Mouse (Mus musculus): ENCODE results near the gene Rad51. TPM values are rescaled to one million over a fixed set of nuclear protein-coding genes. Genes with fewer than 3 reads are reported as not detected.
A peak's percentile ranks its signal among the peaks of the same experiment; 100 is the strongest.

The Rad51 gene
- 22.1 and 33.4 TPM in 2 replicates for polyA plus RNA-seq (2012; rRNA removed)

GRCm38 (mm10) chr2:119112438-119113112 is at the start of gene Rad51:
TSS of gene Rad51 (plus strand) at chr2:119112793.
- H3K4me1 ChIP-seq (replicated peaks; ENCODE audit: control insufficient read depth, insufficient read depth, low read length), result peaks cover 8% of the 10 kb centered on the region; the same call in 1 of the 2 replicates
- TF ChIP-seq POLR2A (IDR thresholded peaks at IDR 0.05; ENCODE audit: control insufficient read depth, extremely low read depth, insufficient read depth, low read length, poor library complexity) (peak; percentile 49; the same call in 1 of the 2 replicates), CTCF (IDR thresholded peaks at IDR 0.05; ENCODE audit: borderline replicate concordance, control insufficient read depth, extremely low read depth, insufficient read depth, low read length, poor library complexity) (peak; percentile 56; the same call in 1 of the 2 replicates)
- under 1% methylated on average over 51 of the region's 51 CpGs for WGBS
- H3K4me3 ChIP-seq (ENCODE audit: control insufficient read depth, insufficient read depth, low read length), result peak within 1 kb of the TSS; percentile 59
- no peaks in the 10 kb centered on the region for H3K36me3 ChIP-seq (ENCODE audit: control insufficient read depth, insufficient read depth, low read length)
- H3K27me3 ChIP-seq (ENCODE audit: control insufficient read depth, insufficient read depth, low read length), result no peaks in the 10 kb centered on the region
- H3K27ac ChIP-seq (ENCODE audit: control insufficient read depth, insufficient read depth, low read length), result peak within 1 kb of the TSS; percentile 35; the same call in 1 of the 2 replicates
- DNase-seq, result peak; percentile 79

- H3K36me3 ChIP-seq (ENCODE audit: control insufficient read depth, insufficient read depth, low read length), result peaks cover 38% of the 10 kb centered on the region
- no peak for TF ChIP-seq CTCF (IDR thresholded peaks at IDR 0.05; ENCODE audit: borderline replicate concordance, control insufficient read depth, extremely low read depth, insufficient read depth, low read length, poor library complexity)
- WGBS, result 93% methylated on average over 4 of the region's 4 CpGs
- DNase-seq, result no peak
- no peak overlapping the region for H3K27ac ChIP-seq (ENCODE audit: control insufficient read depth, insufficient read depth, low read length)
- H3K4me1 ChIP-seq (replicated peaks; ENCODE audit: control insufficient read depth, insufficient read depth, low read length), result no peaks in the 10 kb centered on the region
- H3K4me3 ChIP-seq (ENCODE audit: control insufficient read depth, insufficient read depth, low read length), result no peak overlapping the region
- H3K27me3 ChIP-seq (ENCODE audit: control insufficient read depth, insufficient read depth, low read length), result no peaks in the 10 kb centered on the region
Observed at GRCm38 (mm10) chr2:119072397-119072796, 40.2 kb upstream of the Rad51 start.

- Histone ChIP-seq H3K4me1 (replicated peaks; ENCODE audit: control insufficient read depth, insufficient read depth, low read length) (no peaks in the 10 kb centered on the region), H3K4me3 (ENCODE audit: control insufficient read depth, insufficient read depth, low read length) (no peak overlapping the region), H3K27me3 (ENCODE audit: control insufficient read depth, insufficient read depth, low read length) (no peaks in the 10 kb centered on the region), H3K36me3 (ENCODE audit: control insufficient read depth, insufficient read depth, low read length) (peaks cover 51% of the 10 kb centered on the region), H3K27ac (ENCODE audit: control insufficient read depth, insufficient read depth, low read length) (no peak overlapping the region)
- TF ChIP-seq POLR2A (IDR thresholded peaks at IDR 0.05; ENCODE audit: control insufficient read depth, extremely low read depth, insufficient read depth, low read length, poor library complexity) (no peak), CTCF (IDR thresholded peaks at IDR 0.05; ENCODE audit: borderline replicate concordance, control insufficient read depth, extremely low read depth, insufficient read depth, low read length, poor library complexity) (no peak)
- WGBS, result 96% methylated on average over 2 of the region's 2 CpGs
- no peak for DNase-seq
Observed at GRCm38 (mm10) chr2:119086156-119086555, 26.4 kb upstream of the Rad51 start.

GRCm38 (mm10) chr2:119101552-119101951 is 11.0 kb upstream of the Rad51 start:
- no peaks in the 10 kb centered on the region for H3K27me3 ChIP-seq (ENCODE audit: control insufficient read depth, insufficient read depth, low read length)
- H3K4me1 ChIP-seq (replicated peaks; ENCODE audit: control insufficient read depth, insufficient read depth, low read length), result no peaks in the 10 kb centered on the region
- TF ChIP-seq POLR2A (IDR thresholded peaks at IDR 0.05; ENCODE audit: control insufficient read depth, extremely low read depth, insufficient read depth, low read length, poor library complexity), result no peak
- no peak for TF ChIP-seq CTCF (IDR thresholded peaks at IDR 0.05; ENCODE audit: borderline replicate concordance, control insufficient read depth, extremely low read depth, insufficient read depth, low read length, poor library complexity)
- no peak overlapping the region for H3K4me3 ChIP-seq (ENCODE audit: control insufficient read depth, insufficient read depth, low read length)
- DNase-seq, result no peak
- no peak overlapping the region for H3K27ac ChIP-seq (ENCODE audit: control insufficient read depth, insufficient read depth, low read length)
- H3K36me3 ChIP-seq (ENCODE audit: control insufficient read depth, insufficient read depth, low read length), result peaks cover 57% of the 10 kb centered on the region

- Histone ChIP-seq H3K4me3 (ENCODE audit: control insufficient read depth, insufficient read depth, low read length) (no peak overlapping the region), H3K36me3 (ENCODE audit: control insufficient read depth, insufficient read depth, low read length) (peaks cover 28% of the 10 kb centered on the region), H3K27ac (ENCODE audit: control insufficient read depth, insufficient read depth, low read length) (no peak overlapping the region), H3K27me3 (ENCODE audit: control insufficient read depth, insufficient read depth, low read length) (no peaks in the 10 kb centered on the region), H3K4me1 (replicated peaks; ENCODE audit: control insufficient read depth, insufficient read depth, low read length) (no peaks in the 10 kb centered on the region)
- no peak for DNase-seq
- no peak for TF ChIP-seq CTCF (IDR thresholded peaks at IDR 0.05; ENCODE audit: borderline replicate concordance, control insufficient read depth, extremely low read depth, insufficient read depth, low read length, poor library complexity)
- 90% methylated on average over 5 of the region's 5 CpGs for WGBS
Observed at GRCm38 (mm10) chr2:119106583-119106982, 6.0 kb upstream of the Rad51 start.

- peak; percentile 3 for DNase-seq
- 80% methylated on average over 4 of the region's 4 CpGs for WGBS
- H3K4me3 ChIP-seq (ENCODE audit: control insufficient read depth, insufficient read depth, low read length), result no peak overlapping the region
- H3K27me3 ChIP-seq (ENCODE audit: control insufficient read depth, insufficient read depth, low read length), result no peaks in the 10 kb centered on the region
- peaks cover 7% of the 10 kb centered on the region; the same call in 1 of the 2 replicates for H3K4me1 ChIP-seq (replicated peaks; ENCODE audit: control insufficient read depth, insufficient read depth, low read length)
- no peak overlapping the region for H3K27ac ChIP-seq (ENCODE audit: control insufficient read depth, insufficient read depth, low read length)
- H3K36me3 ChIP-seq (ENCODE audit: control insufficient read depth, insufficient read depth, low read length), result peaks cover 10% of the 10 kb centered on the region; the same call in 1 of the 2 replicates
- TF ChIP-seq POLR2A (IDR thresholded peaks at IDR 0.05; ENCODE audit: control insufficient read depth, extremely low read depth, insufficient read depth, low read length, poor library complexity) (no peak), CTCF (IDR thresholded peaks at IDR 0.05; ENCODE audit: borderline replicate concordance, control insufficient read depth, extremely low read depth, insufficient read depth, low read length, poor library complexity) (no peak)
Observed at GRCm38 (mm10) chr2:119108554-119108953, 4.0 kb upstream of the Rad51 start.

GRCm38 (mm10) chr2:119111060-119111459 is 1.5 kb upstream of the Rad51 start:
- peaks cover 8% of the 10 kb centered on the region; the same call in 1 of the 2 replicates for H3K4me1 ChIP-seq (replicated peaks; ENCODE audit: control insufficient read depth, insufficient read depth, low read length)
- WGBS, result 95% methylated on average over 3 of the region's 3 CpGs
- DNase-seq, result no peak
- H3K36me3 ChIP-seq (ENCODE audit: control insufficient read depth, insufficient read depth, low read length), result no peaks in the 10 kb centered on the region
- TF ChIP-seq CTCF (IDR thresholded peaks at IDR 0.05; ENCODE audit: borderline replicate concordance, control insufficient read depth, extremely low read depth, insufficient read depth, low read length, poor library complexity) (no peak), POLR2A (IDR thresholded peaks at IDR 0.05; ENCODE audit: control insufficient read depth, extremely low read depth, insufficient read depth, low read length, poor library complexity) (no peak)
- H3K27ac ChIP-seq (ENCODE audit: control insufficient read depth, insufficient read depth, low read length), result no peak overlapping the region
- H3K4me3 ChIP-seq (ENCODE audit: control insufficient read depth, insufficient read depth, low read length), result no peak overlapping the region
- H3K27me3 ChIP-seq (ENCODE audit: control insufficient read depth, insufficient read depth, low read length), result no peaks in the 10 kb centered on the region

Measured in thymus, adult 2 months (tissue).